Mouse (Mus musculus) thymus, postnatal 4 days (tissue): Measurements from ENCODE around the gene Slc35c1.
A peak's percentile ranks its signal among the peaks of the same experiment; 100 is the strongest.

Experiments used
- DNase-seq: peaks from one replicate; pipeline ENCODE4 v3.0.0; 2021

Gene Slc35c1

GRCm38 (mm10) chr2:92433578-92434374, 26.6 kb downstream of the Slc35c1 start, which contains the start of gene Cry2:
TSS of gene Cry2 (minus strand) at chr2:92434043.
- peak; percentile 97 for DNase-seq

GRCm38 (mm10) chr2:92432299-92433295, 27.7 kb downstream of the Slc35c1 start:
- DNase-seq, result no peak

- DNase-seq, result no peak
These were observed 28.6 kb downstream of the Slc35c1 start for GRCm38 (mm10) chr2:92431611-92432179.

- DNase-seq, result peak; percentile 33
These were observed 29.4 kb downstream of the Slc35c1 start for GRCm38 (mm10) chr2:92430723-92431541.

- DNase-seq, result no peak
These were observed 30.2 kb downstream of the Slc35c1 start for GRCm38 (mm10) chr2:92430089-92430488.

- DNase-seq, result no peak
These were observed 32.5 kb downstream of the Slc35c1 start for GRCm38 (mm10) chr2:92427882-92428281.

GRCm38 (mm10) chr2:92426426-92426825, 33.9 kb downstream of the Slc35c1 start:
- no peak for DNase-seq

- no peak for DNase-seq
These were observed 35.0 kb downstream of the Slc35c1 start for GRCm38 (mm10) chr2:92425366-92425765.

- no peak for DNase-seq
These were observed 35.7 kb downstream of the Slc35c1 start for GRCm38 (mm10) chr2:92424462-92425308.

GRCm38 (mm10) chr2:92423702-92424461, 36.5 kb downstream of the Slc35c1 start:
- no peak for DNase-seq

- no peak for DNase-seq
These were observed 37.2 kb downstream of the Slc35c1 start for GRCm38 (mm10) chr2:92423156-92423555.

GRCm38 (mm10) chr2:92422388-92423135, 37.8 kb downstream of the Slc35c1 start:
- DNase-seq, result no peak

GRCm38 (mm10) chr2:92421723-92422387, 38.5 kb downstream of the Slc35c1 start:
- no peak for DNase-seq

- no peak for DNase-seq
These were observed 48.6 kb downstream of the Slc35c1 start for GRCm38 (mm10) chr2:92411705-92412104.

GRCm38 (mm10) chr2:92408309-92409045, 51.9 kb downstream of the Slc35c1 start:
- no peak for DNase-seq

- DNase-seq, result no peak
These were observed 54.7 kb downstream of the Slc35c1 start for GRCm38 (mm10) chr2:92405687-92406086.

- DNase-seq, result no peak
These were observed 55.6 kb downstream of the Slc35c1 start for GRCm38 (mm10) chr2:92404737-92405136.

- no peak for DNase-seq
These were observed 56.5 kb downstream of the Slc35c1 start for GRCm38 (mm10) chr2:92403776-92404319.
